ENCODE assay signal across 12 mouse cellular contexts in genomic region chr19:34165891-34166290, GRCm38 (mm10). TPM values are rescaled to one million over a fixed set of nuclear protein-coding genes. Genes with fewer than 3 reads are reported as not detected.
DNase-seq lines count a peak whose midpoint lies in the region; ATAC-seq and TF ChIP-seq lines count a peak whose summit lies in the region.
"Had no signal": no experiment of that assay in that cellular context is flagged by ENCODE, and none has a peak within 500 bp of the region (broad histone marks: within the 10 kb centered on the region; RNA-seq: fewer than 3 reads in every experiment).

Ankrd22 (minus strand) TSS chr19:34166053.

- H3K9me3 ChIP-seq in intestine, embryonic 16.5 days (ENCODE audit: control insufficient read depth, low read length): no peaks in the 10 kb centered on the region
- no peaks in the 10 kb centered on the region for H3K9me3 ChIP-seq in stomach, embryonic 14.5 days (ENCODE audit: control insufficient read depth, low read depth, low read length)
- H3K9me3 ChIP-seq: G1E; hindbrain, embryonic 15.5 days; midbrain, embryonic 15.5 days had no signal

- H3K27ac ChIP-seq in bone marrow, adult 2 months (ENCODE audit: control insufficient read depth, insufficient read depth, low read depth, low read length, poor library complexity): no peak within 1 kb of the TSS
- peak within 1 kb of the TSS; percentile 54 for H3K27ac ChIP-seq in intestine, embryonic 16.5 days (ENCODE audit: low read length)
- no peak within 1 kb of the TSS for H3K27ac ChIP-seq in stomach, embryonic 14.5 days (ENCODE audit: low read length)
- H3K27ac ChIP-seq: hindbrain, embryonic 15.5 days; midbrain, embryonic 15.5 days had no signal

- no peak within 1 kb of the TSS for H3K4me2 ChIP-seq in intestine, embryonic 16.5 days (ENCODE audit: low read depth, low read length)
- no peak within 1 kb of the TSS for H3K4me2 ChIP-seq in stomach, embryonic 14.5 days (replicated peaks; ENCODE audit: low read depth, low read length)
- H3K4me2 ChIP-seq: hindbrain, embryonic 15.5 days; midbrain, embryonic 15.5 days had no signal

- peak; percentile 98 for ATAC-seq in intestine, embryonic 16.5 days
- peak; percentile 84; the same call in 1 of the 2 replicates for ATAC-seq in stomach, embryonic 14.5 days (ENCODE audit: insufficient number of reproducible peaks, insufficient read depth, low FRiP score, low read depth)
- no peak for ATAC-seq in monocyte, adult 5-6 weeks (replicated peaks; ENCODE audit: insufficient number of reproducible peaks, low FRiP score, low TSS enrichment, poor library complexity, severe bottlenecking)
- ATAC-seq: midbrain, embryonic 15.5 days had no signal

- no peaks in the 10 kb centered on the region for H3K36me3 ChIP-seq in intestine, embryonic 16.5 days (ENCODE audit: control insufficient read depth, insufficient read depth, low read length)
- no peaks in the 10 kb centered on the region for H3K36me3 ChIP-seq in stomach, embryonic 14.5 days (ENCODE audit: control insufficient read depth, insufficient read depth, low read length)
- H3K36me3 ChIP-seq: G1E; hindbrain, embryonic 15.5 days; midbrain, embryonic 15.5 days had no signal

- 20% methylated on average over 5 of the region's 5 CpGs for WGBS in bone marrow, adult 2 months
- WGBS in intestine, embryonic 16.5 days: 50% methylated on average over 5 of the region's 5 CpGs
- 63% methylated on average over 5 of the region's 5 CpGs for WGBS in stomach, embryonic 14.5 days

- peak within 1 kb of the TSS; percentile 58 for H3K4me3 ChIP-seq in bone marrow, adult 2 months (replicated peaks; ENCODE audit: control insufficient read depth, low read depth, low read length)
- no peak within 1 kb of the TSS for H3K4me3 ChIP-seq in intestine, embryonic 16.5 days (ENCODE audit: low read length)
- H3K4me3 ChIP-seq in stomach, embryonic 14.5 days (ENCODE audit: low read depth, low read length): no peak within 1 kb of the TSS
- H3K4me3 ChIP-seq: hindbrain, embryonic 15.5 days; midbrain, embryonic 15.5 days had no signal

- H3K9ac ChIP-seq in intestine, embryonic 16.5 days (ENCODE audit: low read depth, low read length): no peak within 1 kb of the TSS
- H3K9ac ChIP-seq in stomach, embryonic 14.5 days (replicated peaks; ENCODE audit: low read depth, low read length): no peak within 1 kb of the TSS
- H3K9ac ChIP-seq: hindbrain, embryonic 15.5 days; midbrain, embryonic 15.5 days had no signal

- no peak for TF ChIP-seq CTCF in bone marrow, adult 2 months (IDR thresholded peaks at IDR 0.05; ENCODE audit: control insufficient read depth, insufficient read depth, low read length)

- peak; percentile 21 for DNase-seq in embryo, embryonic 10 days (ENCODE audit: low spot score)
- no peak for DNase-seq in embryo, embryonic 11 days
- no peak for DNase-seq in adrenal gland, postnatal 4 days (ENCODE audit: low spot score in 2 of 2)
- no peak for DNase-seq in frontal cortex, postnatal 10 days (ENCODE audit: low spot score in 2 of 2)

- no peaks in the 10 kb centered on the region for H3K27me3 ChIP-seq in intestine, embryonic 16.5 days (replicated peaks; ENCODE audit: control insufficient read depth, insufficient read depth, low read length)
- H3K27me3 ChIP-seq in stomach, embryonic 14.5 days (ENCODE audit: control insufficient read depth, insufficient read depth, low read length): no peaks in the 10 kb centered on the region
- H3K27me3 ChIP-seq: hindbrain, embryonic 15.5 days had no signal

- TF ChIP-seq POLR2A in bone marrow, adult 2 months (IDR thresholded peaks at IDR 0.05; ENCODE audit: borderline replicate concordance, control insufficient read depth, low read depth, low read length): no peak

- peaks cover 4% of the 10 kb centered on the region; the same call in 1 of the 2 replicates for H3K4me1 ChIP-seq in bone marrow, adult 2 months (ENCODE audit: control insufficient read depth, insufficient read depth, low read length)
- no peaks in the 10 kb centered on the region for H3K4me1 ChIP-seq in intestine, embryonic 16.5 days (ENCODE audit: control insufficient read depth, insufficient read depth, low read length)
- no peaks in the 10 kb centered on the region for H3K4me1 ChIP-seq in stomach, embryonic 14.5 days (ENCODE audit: control insufficient read depth, insufficient read depth, low read length)
- H3K4me1 ChIP-seq: hindbrain, embryonic 15.5 days; midbrain, embryonic 15.5 days had no signal

RNA-seq across cellular contexts. Expression of gene Ankrd22, which starts in this region (rescaled TPM):
- 4.9 and 18.6 TPM in 2 replicates for polyA plus RNA-seq in bone marrow, adult 2 months (2011; ENCODE audit: insufficient read depth, insufficient read length, low replicate concordance, missing spikeins)
- 2.6 TPM in 2 replicates for polyA plus RNA-seq in intestine, embryonic 16.5 days (2015; fragmentation: Nextera tagmentation; extraction: Ambion mirVana)
- 3.5 and 3.9 TPM in 2 replicates for polyA plus RNA-seq in stomach, embryonic 14.5 days (2014; fragmentation: Nextera tagmentation; extraction: Ambion mirVana)
- not detected in 3 replicates for total RNA-seq in monocyte, adult 5-6 weeks (2017)
- total RNA-seq in adrenal gland, postnatal 4 days (2021): under 1 TPM in 1 of 2 experiments, not detected in 1; 0.20 TPM
- total RNA-seq: heart, adult 8-10 months had no signal
- polyA plus RNA-seq: G1E; hindbrain, embryonic 15.5 days had no signal
